Mouse (Mus musculus) intestine, embryonic 15.5 days (tissue): ENCODE measurements around the gene Tmem82. TPM values are rescaled to one million over a fixed set of nuclear protein-coding genes. Genes with fewer than 3 reads are reported as not detected.

Experiments used
- ATAC-seq: fragments of 200-750 bp; cut with Nextera tagmentation; 2 replicates; pipeline ENCODE4 v1.8.0; 2017; ENCODE audit warnings: moderate TSS enrichment, moderate library complexity
- H3K27ac ChIP-seq: fragments of 300-500 bp; sonication (generic); 2 replicates; pipeline ENCODE4 v1.5.1; 2015; ENCODE audit warnings: mild to moderate bottlenecking, inconsistent platforms
- H3K27me3 ChIP-seq: fragments of 300-500 bp; sonication (generic); replicated peaks from 2 replicates; pipeline ENCODE4 v1.6.1; 2015; ENCODE audit warnings: inconsistent platforms
- H3K36me3 ChIP-seq: fragments of 300-500 bp; sonication (generic); 2 replicates; pipeline ENCODE4 v1.6.1; 2015; ENCODE audit warnings: inconsistent platforms
- H3K4me1 ChIP-seq: fragments of 300-500 bp; sonication (generic); replicated peaks from 2 replicates; pipeline ENCODE4 v1.6.1; 2015; ENCODE audit warnings: inconsistent platforms
- H3K4me2 ChIP-seq: fragments of 300-500 bp; sonication (generic); replicated peaks from 2 replicates; pipeline ENCODE4 v1.6.1; 2015; ENCODE audit warnings: mild to moderate bottlenecking, inconsistent platforms
- H3K4me3 ChIP-seq: fragments of 300-500 bp; sonication (generic); replicated peaks from 2 replicates; pipeline ENCODE4 v1.5.1; 2015; ENCODE audit warnings: inconsistent platforms
- H3K9ac ChIP-seq: fragments of 300-500 bp; sonication (generic); 2 replicates; pipeline ENCODE4 v1.6.1; 2015; ENCODE audit warnings: inconsistent platforms
- H3K9me3 ChIP-seq: fragments of 300-500 bp; sonication (generic); 2 replicates; pipeline ENCODE4 v1.6.1; 2016; ENCODE audit warnings: inconsistent platforms
- WGBS: fragments of 180-500 bp; shearing (Covaris S2); methylation state at CpG from one replicate; pipeline ENCODE4 v1.1.7; 2015; 5-methylcytosine and 5-hydroxymethylcytosine counted together
- polyA plus RNA-seq: library from polyadenylated mRNA; unstranded; fragments of >200 nt; fragmentation: Nextera tagmentation; extraction: Ambion mirVana; gene quantifications from 2 replicates; pipeline ENCODE4 v1.2.1, GENCODE M21; 2015

Tmem82 gene
- polyA plus RNA-seq, 1 experiment from 2014 or later, result 18.5 TPM

DNA sequence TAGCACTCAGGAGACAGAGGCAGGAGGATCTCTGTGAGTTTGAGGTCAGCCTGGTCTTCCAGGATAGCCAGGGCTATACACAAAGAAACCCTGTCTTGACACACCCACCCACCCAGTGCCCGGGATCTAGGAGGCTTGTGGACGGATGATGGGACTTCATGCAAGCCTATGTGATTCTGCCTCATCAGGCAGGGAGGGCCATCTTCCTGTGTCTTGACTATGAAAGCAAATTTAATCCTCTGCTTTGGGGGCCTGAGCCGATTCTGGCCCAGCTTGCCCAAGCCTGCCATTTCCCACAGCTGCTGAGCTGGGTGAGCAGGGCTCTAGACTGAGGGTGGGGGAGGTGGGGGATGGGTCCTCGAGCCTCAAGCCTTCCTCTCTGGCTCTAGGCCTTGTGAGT lies 14.5 kb downstream of the Tmem82 start:
- H3K27ac ChIP-seq, result peak overlapping the region; percentile 48; the same call in 1 of the 2 replicates
- no peak for ATAC-seq
- no peak overlapping the region for H3K4me3 ChIP-seq
- no peaks in the 10 kb centered on the region for H3K9me3 ChIP-seq
- H3K4me1 ChIP-seq, result peaks cover 33% of the 10 kb centered on the region
- H3K27me3 ChIP-seq, result no peaks in the 10 kb centered on the region
- no peak overlapping the region for H3K4me2 ChIP-seq
- no peaks in the 10 kb centered on the region for H3K36me3 ChIP-seq
- H3K9ac ChIP-seq, result no peak overlapping the region
- 70% methylated on average over 4 of the region's 4 CpGs for WGBS

DNA sequence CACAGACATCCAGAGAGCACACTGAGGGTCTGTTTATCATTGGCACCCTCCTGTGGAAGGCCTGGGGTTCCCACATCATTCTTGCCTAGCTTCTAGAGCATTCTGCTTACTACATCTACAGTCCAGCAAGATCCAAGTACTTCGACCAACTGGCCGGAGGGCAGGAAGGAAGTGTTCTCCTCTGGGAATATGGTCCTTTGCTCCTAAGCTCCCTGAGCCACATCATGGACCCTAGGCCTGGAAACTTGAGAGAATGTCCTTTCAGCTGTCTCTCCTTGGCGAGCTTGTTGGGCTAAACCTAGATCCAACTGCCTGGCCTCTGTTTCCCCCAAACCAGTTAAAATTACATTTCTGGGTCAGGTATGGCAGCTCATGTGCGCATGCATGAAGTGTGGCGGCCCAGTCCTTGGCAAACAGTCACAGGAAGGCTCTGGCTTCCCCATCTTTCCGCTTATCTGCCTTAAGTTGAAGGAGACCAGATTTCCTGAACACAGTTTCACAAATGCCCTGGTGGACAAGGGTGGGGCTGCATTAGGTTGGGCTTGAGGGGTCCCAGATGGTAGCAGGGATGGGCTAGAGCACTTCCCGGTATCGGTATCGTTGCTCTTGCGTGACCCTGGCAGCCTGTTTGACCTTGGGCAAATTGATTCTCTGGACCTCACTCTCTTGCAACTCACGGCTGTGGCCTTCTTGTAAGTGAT lies 15.8 kb downstream of the Tmem82 start:
- Histone ChIP-seq H3K36me3 (no peaks in the 10 kb centered on the region), H3K9ac (no peak overlapping the region), H3K4me1 (peaks cover 41% of the 10 kb centered on the region), H3K4me2 (no peak overlapping the region), H3K27me3 (no peaks in the 10 kb centered on the region), H3K4me3 (no peak overlapping the region), H3K27ac (peak overlapping the region; percentile 22; the same call in 1 of the 2 replicates), H3K9me3 (no peaks in the 10 kb centered on the region)
- no peak for ATAC-seq
- 69% methylated on average over 11 of the region's 11 CpGs for whole genome bisulfite sequencing

DNA sequence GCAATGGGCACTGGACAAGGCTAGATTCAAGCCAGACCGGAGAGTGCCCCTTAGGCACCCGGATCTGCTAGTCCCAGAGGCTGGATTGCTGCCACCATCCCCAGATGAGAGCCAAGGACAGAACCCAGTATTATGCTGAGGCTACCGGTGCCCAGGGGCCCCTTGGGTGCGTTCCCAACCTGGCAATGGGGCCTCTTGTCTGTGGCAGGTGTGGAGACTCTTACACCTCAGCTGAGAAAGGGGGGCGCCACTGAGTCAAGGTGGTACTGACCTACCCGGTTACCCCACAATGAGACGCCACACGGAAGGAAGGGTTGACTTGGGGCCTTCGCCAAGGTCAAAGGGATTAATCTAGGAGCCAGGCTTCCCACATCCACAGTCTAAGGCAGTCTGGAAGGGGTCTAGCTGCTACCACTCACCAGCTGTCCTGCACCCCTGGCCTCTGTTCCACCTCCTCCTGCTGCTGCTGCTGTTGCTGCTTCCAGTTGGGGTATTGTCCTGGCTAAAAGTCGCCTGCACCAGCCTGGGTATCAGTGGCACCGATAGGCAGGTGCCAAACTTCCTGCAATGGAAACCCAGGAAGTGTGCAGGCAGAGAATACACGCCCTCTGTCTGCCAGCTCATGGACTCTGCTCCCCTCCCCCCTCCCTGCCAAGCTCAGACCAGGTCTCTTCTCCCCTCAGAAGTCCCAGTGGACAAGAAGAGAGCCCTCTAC lies 17.1 kb downstream of the Tmem82 start:
- H3K27ac ChIP-seq, result no peak overlapping the region
- H3K4me2 ChIP-seq, result 0 out of 2 replicates have a peak overlapping the region, but pooled peaks have one; percentile 20
- H3K4me3 ChIP-seq, result no peak overlapping the region
- no peak overlapping the region for H3K9ac ChIP-seq
- ATAC-seq, result no peak
- H3K27me3 ChIP-seq, result no peaks in the 10 kb centered on the region
- peaks cover 50% of the 10 kb centered on the region for H3K4me1 ChIP-seq
- no peaks in the 10 kb centered on the region for H3K36me3 ChIP-seq
- WGBS, result 74% methylated on average over 12 of the region's 12 CpGs
- H3K9me3 ChIP-seq, result no peaks in the 10 kb centered on the region

DNA sequence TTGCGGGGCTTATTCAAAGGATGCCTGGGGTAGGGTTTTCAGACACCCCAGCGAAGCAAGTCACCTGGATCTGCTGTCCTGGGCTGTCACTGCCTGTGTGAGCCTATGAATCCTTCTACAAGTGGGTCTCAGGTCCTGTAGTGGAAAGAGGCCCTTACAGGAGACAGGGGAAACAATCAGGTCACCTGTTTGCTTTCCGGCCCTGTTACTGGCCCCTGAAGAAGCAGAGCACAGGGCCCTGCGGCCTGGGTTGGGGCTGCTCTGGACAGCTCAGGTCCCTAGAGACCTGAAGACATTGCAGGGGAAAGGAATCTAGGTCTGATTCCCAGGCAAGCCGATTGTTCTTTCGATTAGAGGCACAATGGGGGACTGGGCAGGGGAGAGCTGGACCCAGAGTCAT lies 18.1 kb downstream of the Tmem82 start:
- peaks cover 50% of the 10 kb centered on the region for H3K4me1 ChIP-seq
- peak overlapping the region; percentile 90 for H3K4me2 ChIP-seq
- no peaks in the 10 kb centered on the region for H3K27me3 ChIP-seq
- peak overlapping the region; percentile 84; the same call in 1 of the 2 replicates for H3K9ac ChIP-seq
- no peaks in the 10 kb centered on the region for H3K9me3 ChIP-seq
- ATAC-seq, result peak; percentile 17; the same call in 1 of the 2 replicates
- peak overlapping the region; percentile 91 for H3K27ac ChIP-seq
- WGBS, result 41% methylated on average over 6 of the region's 6 CpGs
- no peaks in the 10 kb centered on the region for H3K36me3 ChIP-seq
- peak overlapping the region; percentile 74; the same call in 1 of the 2 replicates for H3K4me3 ChIP-seq

DNA sequence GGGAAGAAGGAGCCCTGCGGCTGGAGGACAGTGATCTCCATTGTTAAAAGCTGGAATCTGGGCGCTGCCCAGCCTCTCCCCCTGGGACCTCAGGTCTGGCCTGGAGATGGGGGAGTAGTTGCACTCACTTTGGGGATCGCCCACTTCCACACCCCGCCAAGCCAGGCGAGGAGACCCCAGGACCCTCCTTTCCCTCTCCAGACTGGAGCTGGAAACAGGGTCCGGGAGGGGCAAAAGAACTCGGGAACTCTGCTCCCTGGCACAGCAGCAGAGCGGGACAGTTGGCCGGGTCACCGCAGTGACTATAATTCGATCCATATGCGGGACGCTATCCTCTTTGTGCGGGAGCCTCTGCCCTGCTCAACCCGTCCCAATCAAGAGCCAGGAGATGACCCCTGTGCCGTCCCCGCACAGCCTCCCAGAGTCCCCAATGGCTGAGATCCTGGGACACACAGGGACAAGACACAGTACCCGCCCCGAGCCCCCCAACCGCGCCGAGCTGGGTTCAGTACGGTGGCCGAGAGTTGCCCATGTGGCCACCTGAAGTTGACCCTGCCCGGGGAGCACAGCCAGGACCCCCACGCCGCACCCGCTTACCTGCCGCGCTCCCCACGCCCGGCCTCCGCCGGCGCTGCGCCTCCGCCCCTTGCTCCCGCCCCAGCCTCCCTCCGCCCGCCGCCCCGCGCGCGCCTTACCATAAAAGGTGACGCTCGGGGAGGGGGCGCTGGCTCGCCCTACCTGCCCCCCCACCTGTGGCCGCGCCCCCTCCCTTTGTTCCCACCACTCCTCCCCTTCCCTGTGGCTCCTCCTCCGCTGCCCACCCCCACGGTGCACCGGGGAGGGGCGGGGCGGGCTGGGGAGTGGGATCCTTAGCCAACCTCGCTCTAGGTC lies 18.9 kb downstream of the Tmem82 start:
- Histone ChIP-seq H3K36me3 (peaks cover 7% of the 10 kb centered on the region), H3K27ac (peak overlapping the region; percentile 91), H3K4me2 (peak overlapping the region; percentile 90), H3K4me1 (peaks cover 44% of the 10 kb centered on the region), H3K9me3 (no peaks in the 10 kb centered on the region), H3K4me3 (peak overlapping the region; percentile 74), H3K9ac (peak overlapping the region; percentile 84), H3K27me3 (no peaks in the 10 kb centered on the region)
- peak; percentile 29 for ATAC-seq
- WGBS, result under 1% methylated on average over 43 of the region's 57 CpGs

DNA sequence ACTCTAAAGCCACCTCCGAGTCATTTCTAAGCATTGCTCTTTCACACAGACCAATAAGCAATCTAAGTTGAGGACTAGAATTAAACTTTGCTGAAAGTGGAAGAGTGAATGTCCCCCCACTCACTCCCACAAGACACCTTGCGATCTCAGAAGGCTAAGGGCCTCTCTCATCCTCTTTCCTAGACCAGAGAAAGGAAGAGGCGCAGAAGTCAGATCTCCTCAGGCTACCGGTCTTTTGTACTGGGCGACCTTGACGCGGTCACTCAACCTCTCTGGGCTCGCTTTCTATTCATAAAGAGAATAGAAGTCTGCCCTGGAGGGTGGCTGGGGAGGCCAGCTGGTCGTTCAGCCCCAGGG lies 19.6 kb downstream of the Tmem82 start:
- under 1% methylated on average over 9 of the region's 9 CpGs for WGBS
- peak overlapping the region; percentile 74 for H3K4me3 ChIP-seq

DNA sequence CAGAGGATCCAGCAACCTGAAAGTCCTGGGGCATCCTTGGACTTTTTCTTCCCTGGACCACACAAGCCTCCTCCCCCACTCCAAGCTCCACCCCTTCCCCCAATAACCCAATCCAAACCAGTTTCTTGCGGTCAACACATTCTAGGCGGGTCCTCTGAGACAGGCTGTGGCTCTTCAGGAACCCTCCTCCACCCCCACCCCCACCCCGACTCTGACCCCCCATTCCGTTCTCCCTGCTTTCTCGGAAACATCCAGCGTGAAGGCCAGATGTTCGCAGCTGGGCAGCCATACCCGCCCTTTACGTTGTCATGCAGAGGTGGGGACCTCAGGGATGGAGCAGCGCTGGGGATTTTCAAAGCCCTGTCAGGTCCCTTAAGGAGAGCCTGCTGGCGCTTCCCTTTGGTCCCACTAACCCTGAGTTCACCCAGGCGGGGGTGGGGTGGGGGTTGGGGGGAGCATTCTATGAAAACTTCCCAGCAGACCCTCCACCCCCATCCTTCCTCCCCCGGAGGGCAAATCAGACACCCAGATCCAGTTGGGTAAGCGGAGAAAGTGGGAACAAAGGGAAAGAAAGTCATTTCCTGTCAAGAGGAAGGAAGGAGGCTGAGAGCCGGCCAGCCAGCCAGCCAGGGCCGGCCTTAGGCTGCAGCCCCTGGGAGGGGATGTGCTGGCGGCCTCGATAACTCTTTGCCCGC lies 20.1 kb downstream of the Tmem82 start:
- H3K36me3 ChIP-seq, result peaks cover 12% of the 10 kb centered on the region
- 3% methylated on average over 19 of the region's 19 CpGs for WGBS
- H3K4me3 ChIP-seq, result peak overlapping the region; percentile 74
- peak overlapping the region; percentile 90 for H3K4me2 ChIP-seq
- peaks cover 36% of the 10 kb centered on the region for H3K4me1 ChIP-seq
- H3K9ac ChIP-seq, result peak overlapping the region; percentile 84
- ATAC-seq, result peak; percentile 57
- H3K27me3 ChIP-seq, result no peaks in the 10 kb centered on the region
- H3K9me3 ChIP-seq, result no peaks in the 10 kb centered on the region
- peak overlapping the region; percentile 91 for H3K27ac ChIP-seq

More for the DNA sequence above, 19.6 kb downstream of the Tmem82 start:
- Histone ChIP-seq H3K36me3 (peaks cover 12% of the 10 kb centered on the region), H3K9ac (peak overlapping the region; percentile 84), H3K9me3 (no peaks in the 10 kb centered on the region), H3K27me3 (no peaks in the 10 kb centered on the region), H3K4me1 (peaks cover 38% of the 10 kb centered on the region), H3K4me2 (peak overlapping the region; percentile 90), H3K27ac (peak overlapping the region; percentile 91)
- no peak for ATAC-seq

DNA sequence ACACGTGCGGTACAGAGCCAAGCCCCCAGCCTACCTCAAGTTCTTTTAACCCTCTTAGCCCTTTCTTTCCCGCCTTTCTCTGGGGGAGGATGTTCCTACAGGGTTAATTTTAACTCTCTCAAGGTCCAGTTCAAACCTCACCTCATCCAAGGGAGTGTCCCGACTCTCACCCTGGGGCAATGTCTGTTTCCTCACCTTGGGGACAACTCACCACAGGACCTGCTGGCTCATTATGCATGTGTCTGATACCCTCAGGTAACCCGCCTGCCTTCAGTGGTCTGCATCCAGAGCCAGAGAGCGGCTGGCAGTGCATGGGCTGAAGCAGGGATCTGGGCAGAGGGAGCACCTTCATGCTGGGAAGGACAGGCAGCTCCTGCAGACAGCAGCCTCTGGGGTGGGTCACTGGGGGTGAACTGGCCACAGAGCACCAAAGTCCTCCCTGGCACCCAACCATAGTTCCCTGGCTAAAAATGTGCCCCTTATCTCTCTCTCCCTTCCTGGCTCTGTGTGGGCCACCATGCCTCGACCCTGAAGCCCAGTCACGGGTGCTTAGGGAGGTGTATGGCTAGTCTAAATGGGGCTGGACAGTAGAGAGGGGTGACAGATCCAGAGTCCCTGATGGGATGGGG lies 21.6 kb downstream of the Tmem82 start:
- Histone ChIP-seq H3K4me3 (no peak overlapping the region), H3K27ac (no peak overlapping the region), H3K36me3 (peaks cover 16% of the 10 kb centered on the region), H3K27me3 (no peaks in the 10 kb centered on the region), H3K4me1 (peaks cover 36% of the 10 kb centered on the region), H3K4me2 (no peak overlapping the region), H3K9me3 (no peaks in the 10 kb centered on the region), H3K9ac (no peak overlapping the region)
- 80% methylated on average over 8 of the region's 8 CpGs for WGBS
- ATAC-seq, result no peak

DNA sequence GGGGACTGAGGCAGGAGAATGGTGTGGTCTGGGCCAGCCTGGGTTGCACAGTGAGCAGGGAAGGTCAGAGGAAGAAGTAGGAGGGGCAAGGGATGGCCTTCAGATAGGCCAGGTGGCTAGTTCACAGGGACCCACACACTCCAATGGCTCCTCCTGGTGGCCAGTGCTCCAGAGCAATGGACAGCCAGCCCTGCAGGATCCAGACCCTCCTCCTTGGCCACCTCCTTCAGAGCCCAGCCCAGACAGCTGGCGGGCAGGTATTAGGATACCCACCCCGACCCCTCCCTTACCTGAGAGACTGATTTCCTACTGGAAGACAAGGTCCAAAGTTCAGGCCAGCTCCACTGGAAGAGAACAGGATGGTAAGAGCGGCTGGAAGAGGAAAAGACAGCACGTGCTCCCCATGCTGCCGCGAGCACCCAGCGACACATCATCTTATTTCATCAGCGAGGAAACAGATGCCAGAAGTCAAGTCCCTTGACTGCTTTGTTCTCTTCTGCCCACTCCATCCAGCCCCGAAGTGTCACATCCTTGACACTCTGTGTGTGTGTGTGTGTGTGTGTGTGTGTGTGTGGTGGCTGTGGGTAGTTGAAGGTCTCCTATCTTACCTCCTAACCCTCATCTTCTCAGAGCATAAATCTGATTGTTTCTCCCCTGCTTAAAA lies 22.7 kb downstream of the Tmem82 start:
- no peak overlapping the region for H3K9ac ChIP-seq
- H3K9me3 ChIP-seq, result no peaks in the 10 kb centered on the region
- H3K4me1 ChIP-seq, result peaks cover 32% of the 10 kb centered on the region
- H3K27ac ChIP-seq, result peak overlapping the region; percentile 54; the same call in 1 of the 2 replicates
- no peaks in the 10 kb centered on the region for H3K27me3 ChIP-seq
- peaks cover 16% of the 10 kb centered on the region for H3K36me3 ChIP-seq
- ATAC-seq, result peak; percentile 59
- H3K4me2 ChIP-seq, result no peak overlapping the region; the same call in 1 of the 2 replicates
- 57% methylated on average over 9 of the region's 9 CpGs for WGBS
- no peak overlapping the region for H3K4me3 ChIP-seq

DNA sequence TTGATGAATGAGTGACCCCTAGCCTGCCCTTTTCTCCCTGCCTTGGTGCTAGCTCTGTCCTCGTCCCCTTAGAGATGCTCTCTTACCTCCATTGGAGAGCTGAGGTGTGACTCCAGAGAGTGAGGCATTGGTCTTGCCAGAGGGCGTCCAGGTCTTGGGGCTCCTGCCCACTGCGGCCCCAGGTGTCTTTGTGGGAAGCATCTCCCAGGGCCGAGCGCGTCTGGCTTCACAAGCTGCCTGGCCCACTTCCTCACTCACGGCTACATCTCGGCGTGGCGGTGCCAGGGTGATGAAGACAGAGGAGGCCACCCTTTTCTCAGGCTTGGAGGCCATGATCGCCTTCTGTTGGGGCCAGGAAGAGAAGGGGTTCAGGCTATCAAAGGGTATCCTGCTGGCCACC lies 23.3 kb downstream of the Tmem82 start:
- Histone ChIP-seq H3K36me3 (peaks cover 16% of the 10 kb centered on the region), H3K4me2 (no peak overlapping the region), H3K4me1 (peaks cover 26% of the 10 kb centered on the region), H3K27ac (peak overlapping the region; percentile 54; the same call in 1 of the 2 replicates), H3K27me3 (no peaks in the 10 kb centered on the region), H3K4me3 (no peak overlapping the region), H3K9ac (no peak overlapping the region), H3K9me3 (no peaks in the 10 kb centered on the region)
- no peak for ATAC-seq
- WGBS, result 95% methylated on average over 11 of the region's 11 CpGs

DNA sequence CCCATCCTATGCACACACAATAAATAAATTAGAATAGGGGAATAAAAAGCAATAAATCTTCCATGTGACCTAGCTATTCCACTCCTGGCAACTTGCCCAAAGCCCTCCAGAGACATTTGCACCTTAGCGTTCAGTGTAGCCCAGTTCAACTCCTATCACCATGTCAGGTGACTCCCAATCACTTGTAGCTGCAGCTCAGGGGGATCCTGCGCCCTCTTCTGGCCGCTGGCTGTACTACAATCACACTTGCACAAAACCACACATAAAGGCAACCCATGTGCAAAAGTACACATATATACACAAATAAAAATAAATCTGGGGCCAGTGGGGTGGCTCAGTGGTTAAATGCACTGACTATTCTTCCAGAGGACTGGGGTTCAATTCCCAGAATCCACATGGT lies 26.9 kb downstream of the Tmem82 start:
- Histone ChIP-seq H3K4me3 (no peak overlapping the region), H3K27ac (no peak overlapping the region), H3K9ac (no peak overlapping the region), H3K27me3 (no peaks in the 10 kb centered on the region), H3K4me2 (no peak overlapping the region), H3K36me3 (peaks cover 29% of the 10 kb centered on the region), H3K9me3 (no peaks in the 10 kb centered on the region), H3K4me1 (no peaks in the 10 kb centered on the region; the same call in 1 of the 2 replicates)
- WGBS, result 25% methylated on average over 3 of the region's 3 CpGs
- peak; percentile 34; the same call in 1 of the 2 replicates for ATAC-seq
